Mouse (Mus musculus) right cerebral cortex, postnatal 14 days (tissue): ENCODE results near the gene Nelfb.

Experiments used
- DNase-seq: peaks from one replicate; pipeline ENCODE4 v3.0.0; 2022

The Nelfb gene

GRCm38 (mm10) chr2:25195211-25196156, 15.8 kb downstream of the Nelfb start:
- DNase-seq = no peak

- no peak for DNase-seq
Measured at GRCm38 (mm10) chr2:25194486-25195171, 16.7 kb downstream of the Nelfb start.

DNA sequence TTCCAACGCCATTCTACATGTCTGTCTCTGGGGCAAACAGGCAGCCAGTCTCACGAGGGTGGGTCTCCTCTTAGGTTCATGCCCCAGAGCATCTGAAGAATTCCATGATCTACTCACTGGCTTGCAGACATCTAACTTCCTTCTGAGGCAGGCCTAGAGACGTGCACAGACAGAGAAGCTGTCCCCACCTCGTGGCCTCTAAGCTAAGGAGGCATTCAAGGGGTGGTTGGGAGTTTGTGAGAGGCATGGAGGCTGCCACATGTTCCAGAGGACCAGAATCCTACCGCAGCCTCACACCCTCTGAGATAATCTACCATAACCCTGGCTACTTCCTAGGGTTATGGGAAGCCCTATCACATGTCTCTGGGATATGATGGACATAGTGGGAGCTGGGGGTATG, 17.3 kb downstream of the Nelfb start:
- no peak for DNase-seq

DNA sequence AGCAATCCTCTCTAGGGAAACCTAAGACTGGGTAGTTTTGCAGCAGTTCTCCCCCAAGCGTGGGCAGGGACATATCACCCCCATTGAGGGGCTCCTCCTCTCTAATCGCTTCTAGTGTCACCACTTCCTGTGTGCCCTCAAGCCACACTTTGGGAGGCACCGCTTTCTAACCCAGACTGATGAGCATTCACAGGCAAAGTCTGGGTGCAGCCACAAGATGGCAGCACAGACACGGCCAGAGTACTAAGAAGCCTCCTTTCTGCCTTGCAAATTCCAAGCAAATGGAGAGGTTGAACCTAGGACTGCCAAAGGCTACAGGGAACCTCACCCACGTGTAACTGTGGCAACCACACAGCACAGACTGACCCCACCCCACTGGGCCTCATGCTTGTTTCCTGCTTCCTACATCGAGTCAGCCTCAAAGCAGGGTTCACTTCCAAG, 17.9 kb downstream of the Nelfb start:
- DNase-seq = peak; percentile 72

- DNase-seq = no peak
Measured at GRCm38 (mm10) chr2:25187841-25188240, 23.4 kb downstream of the Nelfb start.

DNA sequence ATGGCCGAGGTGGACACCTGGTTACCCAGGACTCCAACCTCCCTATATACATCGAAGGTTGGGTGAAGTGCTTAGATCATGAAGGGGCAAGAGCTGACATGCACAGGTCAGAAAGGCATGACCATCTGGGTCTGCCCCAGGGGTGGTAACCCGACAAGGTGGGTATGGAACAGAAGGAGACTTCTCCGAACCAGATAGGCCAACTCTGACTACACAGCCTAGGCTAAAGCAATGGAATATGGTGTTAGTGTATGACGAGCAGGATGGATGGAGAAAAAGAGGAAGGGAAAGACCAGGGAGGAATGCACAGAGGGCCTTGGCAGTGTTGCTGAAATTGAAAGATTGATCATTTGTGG, 24.7 kb downstream of the Nelfb start:
- no peak for DNase-seq

DNA sequence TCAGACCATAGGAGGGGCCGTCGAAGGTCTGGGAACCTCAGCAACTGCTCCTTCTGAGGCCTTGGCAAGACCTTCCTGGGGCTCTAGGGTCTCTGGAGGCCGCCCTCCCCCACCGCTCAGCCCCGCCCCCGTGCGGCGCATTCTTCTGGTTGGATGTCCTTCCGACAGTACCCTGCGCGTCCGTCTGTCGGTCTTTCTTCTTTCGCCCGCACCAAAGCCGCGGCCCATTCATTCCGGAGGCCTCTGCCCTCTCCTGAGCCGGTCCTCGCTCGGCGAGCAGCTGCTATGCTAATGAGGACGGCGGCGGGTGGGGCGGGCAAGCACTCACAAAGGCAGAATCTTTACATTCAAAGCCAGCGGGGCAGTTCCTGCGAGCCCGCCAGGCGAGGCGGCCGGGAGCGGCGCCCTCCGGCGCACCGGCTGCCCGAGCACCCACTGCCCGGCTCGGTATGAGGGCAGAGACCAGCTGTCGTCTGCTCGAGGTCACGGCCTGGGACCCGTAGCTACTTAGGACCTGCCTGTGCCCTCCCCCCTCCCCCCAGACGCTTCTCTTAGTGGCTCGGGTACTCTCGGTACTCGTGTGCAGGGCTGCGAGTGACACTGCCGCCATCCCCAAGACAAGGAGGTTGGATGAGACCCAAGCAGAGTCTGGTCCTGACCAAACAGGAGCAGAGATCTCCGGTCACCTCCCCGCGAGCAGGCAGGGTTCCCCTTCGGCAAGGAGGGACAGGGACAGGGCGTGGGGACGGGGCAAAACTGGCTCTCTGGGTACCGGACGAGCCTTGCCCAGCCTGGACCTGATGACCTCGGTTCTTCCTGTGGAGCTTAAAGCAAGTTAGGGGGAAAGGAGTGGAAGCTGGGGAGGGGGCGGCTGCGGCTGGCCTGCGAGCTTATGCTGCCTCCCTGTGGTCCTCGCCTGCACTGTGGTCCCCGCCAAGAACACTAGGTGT, 25.4 kb downstream of the Nelfb start:
- peak; percentile 60 for DNase-seq

DNA sequence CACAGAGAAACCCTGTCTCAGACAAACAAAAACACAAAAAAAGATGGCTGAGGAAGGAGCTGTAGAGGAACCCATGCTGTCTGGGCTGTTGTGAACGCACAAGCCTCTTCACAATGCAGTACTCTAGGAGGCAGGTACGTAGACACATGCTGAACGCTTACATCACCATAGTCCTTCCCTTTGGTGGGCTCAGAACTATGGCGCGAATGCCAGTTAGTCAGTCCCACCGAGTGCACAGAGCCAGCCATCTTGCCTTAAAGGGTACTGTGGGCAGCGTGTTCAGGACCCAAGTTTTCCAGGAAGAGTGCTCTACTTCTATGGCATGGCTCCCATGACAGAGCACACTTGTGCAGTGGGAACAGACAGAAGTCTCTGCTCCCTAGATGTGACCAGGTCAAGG, 26.8 kb downstream of the Nelfb start:
- no peak for DNase-seq

DNA sequence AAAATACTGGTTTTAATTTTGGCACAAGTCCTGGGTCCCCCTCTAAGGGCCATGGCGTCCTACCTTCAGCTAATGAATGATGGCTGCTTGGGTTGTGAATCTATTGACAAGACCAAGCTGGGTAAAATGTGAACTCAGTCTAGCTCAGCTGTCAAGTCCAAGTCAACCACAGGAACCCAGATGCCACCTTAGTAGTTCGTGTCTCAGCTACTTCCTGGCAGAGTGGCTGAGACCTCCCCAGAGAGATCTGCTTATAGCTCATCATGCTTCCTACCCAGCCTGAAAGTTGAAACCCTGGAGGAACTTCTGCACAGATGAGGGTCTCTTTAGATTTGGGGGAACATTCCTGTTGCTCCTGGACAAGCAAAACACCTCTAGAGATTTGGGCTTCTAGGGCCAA, 28.0 kb downstream of the Nelfb start:
- DNase-seq = no peak

DNA sequence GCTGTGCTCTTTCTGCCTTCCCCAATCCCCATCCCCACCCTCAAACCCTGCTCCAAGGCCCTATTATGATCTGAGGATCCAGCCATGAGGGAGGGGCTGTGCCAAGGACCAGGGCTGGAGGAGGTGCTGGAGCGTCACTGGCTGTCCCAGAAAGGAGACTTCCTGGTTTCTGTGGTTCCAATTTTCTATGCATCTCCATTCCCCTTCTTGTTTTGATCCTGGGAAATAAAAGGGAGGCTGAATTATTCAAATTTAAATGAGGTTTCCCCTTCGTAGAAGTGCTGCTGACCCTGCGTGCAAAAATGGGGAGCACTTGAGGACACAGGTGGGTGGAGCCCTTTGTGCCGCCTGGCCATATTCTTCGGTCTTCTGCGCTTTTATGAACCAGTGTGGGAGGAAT, 28.6 kb downstream of the Nelfb start:
- DNase-seq = no peak

- DNase-seq = no peak
Measured at GRCm38 (mm10) chr2:25181891-25182397, 29.3 kb downstream of the Nelfb start.

DNA sequence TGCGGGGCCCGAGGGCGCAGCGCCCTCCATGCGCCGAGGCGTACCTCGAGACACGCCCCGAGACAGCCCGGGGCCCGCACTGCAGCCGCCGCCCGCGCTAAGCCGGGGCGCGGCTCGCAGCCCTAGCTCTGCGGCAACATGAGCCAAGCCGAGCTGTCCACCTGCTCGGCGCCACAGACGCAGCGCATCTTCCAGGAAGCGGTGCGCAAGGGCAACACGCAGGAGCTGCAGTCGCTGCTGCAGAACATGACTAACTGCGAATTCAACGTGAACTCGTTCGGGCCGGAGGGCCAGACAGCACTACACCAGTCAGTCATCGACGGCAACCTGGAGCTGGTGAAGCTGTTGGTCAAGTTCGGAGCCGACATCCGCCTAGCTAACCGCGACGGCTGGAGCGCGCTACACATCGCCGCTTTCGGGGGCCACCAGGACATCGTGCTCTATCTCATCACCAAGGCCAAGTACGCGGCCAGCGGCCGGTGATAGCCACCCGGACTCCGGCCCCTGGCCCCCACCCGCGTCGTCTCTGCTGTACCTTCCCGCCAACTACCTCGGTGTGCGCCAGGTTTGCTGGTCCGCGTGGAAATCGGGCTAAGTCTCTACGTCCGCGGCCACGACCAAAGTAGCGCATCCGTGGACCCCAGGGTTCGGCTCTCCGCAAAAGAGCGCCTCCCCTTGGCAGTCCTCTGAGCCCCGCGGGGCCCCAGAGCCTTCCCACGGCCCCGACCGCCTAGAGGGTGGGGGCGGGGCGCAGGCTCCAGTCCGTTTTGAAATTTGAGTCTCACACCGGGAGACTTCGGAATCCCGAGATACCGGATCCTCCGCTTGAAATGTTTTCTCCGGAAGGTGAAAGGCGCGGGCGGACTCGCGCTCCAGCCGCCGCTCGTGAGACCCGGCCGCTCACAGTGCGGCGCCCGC, 30.1 kb downstream of the Nelfb start:
- DNase-seq = peak; percentile 43

DNA sequence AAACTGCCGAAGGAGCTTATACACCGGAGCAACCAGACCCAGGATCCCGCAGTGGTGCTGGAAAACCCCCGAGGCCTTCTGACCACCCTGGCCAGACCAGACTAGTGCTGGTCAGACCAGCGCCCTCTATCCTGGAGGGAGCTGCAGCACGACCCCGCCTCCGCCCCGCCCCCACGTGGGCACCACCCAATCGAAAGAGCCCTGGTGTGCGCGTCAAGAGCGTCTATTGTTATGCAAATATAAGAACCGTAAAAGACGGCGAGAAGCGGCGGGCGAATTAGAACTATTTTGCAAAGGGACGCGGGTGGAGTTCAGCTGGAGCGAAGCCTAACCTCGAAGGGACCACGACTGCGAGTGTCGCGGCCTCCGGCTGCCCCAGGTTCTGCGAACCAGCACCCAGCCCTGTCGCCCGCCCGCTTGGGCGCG, 30.8 kb downstream of the Nelfb start, which contains the start of gene Nrarp:
Gene Nrarp (plus strand): TSS at position 281 of the 426 bp plus-strand sequence.
- DNase-seq = peak; percentile 95

GRCm38 (mm10) chr2:25179566-25180217, 31.6 kb downstream of the Nelfb start:
- DNase-seq = no peak

- peak; percentile 36 for DNase-seq
Measured at GRCm38 (mm10) chr2:25178285-25178972, 32.9 kb downstream of the Nelfb start.

DNA sequence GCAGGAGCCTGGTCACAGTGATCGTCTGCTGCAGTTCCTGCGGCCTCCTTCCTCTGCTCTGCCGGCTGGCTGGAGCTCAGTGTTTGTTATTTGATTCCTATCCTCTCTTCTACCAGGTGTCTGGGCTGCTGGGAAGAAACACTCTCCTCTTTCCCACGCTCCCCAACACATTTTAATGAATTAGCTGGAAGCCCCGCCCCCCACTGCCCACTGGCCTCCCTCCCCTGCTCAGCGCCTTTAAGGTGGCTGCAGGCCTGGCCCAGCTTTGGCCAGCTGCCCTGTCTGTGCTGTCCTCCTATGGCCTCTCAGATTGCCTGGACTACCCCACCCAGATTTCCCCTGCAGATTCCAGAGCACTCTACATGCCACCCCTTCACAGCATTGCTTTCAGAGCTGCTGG, 33.6 kb downstream of the Nelfb start:
- peak; percentile 68 for DNase-seq

- DNase-seq = no peak
Measured at GRCm38 (mm10) chr2:25177076-25177475, 34.2 kb downstream of the Nelfb start.

DNA sequence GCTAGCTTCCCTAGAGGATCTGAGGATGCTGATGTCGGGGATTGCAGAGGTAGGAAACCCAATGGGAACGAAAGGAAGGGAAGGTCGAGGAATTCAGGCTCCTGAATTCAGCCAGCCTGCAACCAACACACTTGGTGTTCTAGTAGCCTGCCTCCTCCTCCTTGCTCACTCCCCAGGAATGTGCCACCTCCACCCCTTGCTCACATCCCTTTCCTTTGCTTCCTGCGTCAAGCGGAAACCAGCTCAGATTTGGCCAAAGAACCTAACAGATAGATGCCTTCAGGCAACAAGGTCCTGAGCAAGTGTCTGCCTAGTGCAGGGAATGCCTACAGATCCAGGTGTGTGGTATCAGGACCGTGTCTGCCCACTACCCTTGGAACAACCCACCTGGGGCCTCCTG, 34.7 kb downstream of the Nelfb start:
- no peak for DNase-seq

DNA sequence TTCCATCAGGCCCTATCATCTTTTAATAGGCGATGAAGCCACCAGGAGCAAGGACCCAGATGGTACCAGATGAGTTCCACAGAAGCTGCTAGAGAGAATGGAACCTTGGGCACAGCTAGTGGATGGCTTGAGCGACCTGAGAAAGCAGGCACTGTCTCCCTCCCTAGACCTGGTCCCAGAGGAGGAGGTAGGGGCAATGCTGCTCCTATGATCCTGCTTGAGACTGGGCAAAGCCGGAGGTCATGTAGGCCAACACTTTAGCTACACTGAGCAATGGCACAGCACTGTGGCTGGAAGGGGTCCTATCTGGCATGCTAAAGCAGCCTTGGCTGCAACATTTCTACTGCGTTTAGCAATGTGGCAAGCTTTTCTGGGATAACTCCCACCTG, 35.6 kb downstream of the Nelfb start:
- DNase-seq = no peak
